ENCODE assay signal across 8 mouse cellular contexts in the genomic region with DNA sequence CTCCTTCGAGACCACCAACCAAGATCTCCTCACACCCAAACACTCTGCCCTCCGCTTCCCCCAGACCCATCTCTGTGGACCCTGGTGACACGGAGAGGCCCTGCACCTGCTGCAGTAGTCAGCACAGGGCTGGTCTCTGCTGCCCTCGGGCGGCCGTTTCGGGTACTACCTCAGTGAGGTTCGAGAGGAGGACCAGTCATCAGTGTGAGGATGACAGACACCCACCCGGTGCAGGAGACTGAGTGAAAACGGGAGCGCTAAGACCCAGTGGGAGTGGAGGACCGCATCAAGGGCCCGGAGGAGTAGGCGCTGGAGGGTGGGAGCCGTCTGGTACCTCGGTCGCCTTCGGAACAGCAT. TPM values are rescaled to one million over a fixed set of nuclear protein-coding genes. Genes with fewer than 3 reads are reported as not detected.
DNase-seq lines count a peak whose midpoint lies in the region; ATAC-seq lines count a peak whose summit lies in the region.

No protein-coding gene starts in this region.

- peak; percentile 86 for ATAC-seq in hindbrain, embryonic 15.5 days (ENCODE audit: low FRiP score, low read depth)

- peak overlapping the region; percentile 95 for H3K27ac ChIP-seq in hindbrain, embryonic 15.5 days (replicated peaks)

- H3K9me3 ChIP-seq in hindbrain, embryonic 15.5 days: no peaks in the 10 kb centered on the region

- peak overlapping the region; percentile 66 for H3K9ac ChIP-seq in hindbrain, embryonic 15.5 days

- peak; percentile 75 for DNase-seq in WW6 (ENCODE audit: low read depth, low spot score)
- DNase-seq in cerebellum, postnatal 36 days: peak; percentile 100
- peak; percentile 99 to 100 for DNase-seq in frontal cortex, postnatal 36 days (ENCODE audit: low spot score in 2 of 2)
- DNase-seq in layer of hippocampus, postnatal 36 days: peak; percentile 99 to 100
- peak; percentile 95 for DNase-seq in lung, postnatal 25 days (ENCODE audit: low spot score)
- peak; percentile 71 for DNase-seq in retina, adult 2 months (ENCODE audit: low read depth, low spot score)
- DNase-seq in thymus, postnatal 25 days: peak; percentile 100

- H3K36me3 ChIP-seq in hindbrain, embryonic 15.5 days: no peaks in the 10 kb centered on the region

- WGBS in hindbrain, embryonic 15.5 days: under 1% methylated on average over 18 of the region's 18 CpGs

- peak overlapping the region; percentile 55 for H3K4me3 ChIP-seq in hindbrain, embryonic 15.5 days

- no peaks in the 10 kb centered on the region for H3K27me3 ChIP-seq in hindbrain, embryonic 15.5 days

- H3K4me2 ChIP-seq in hindbrain, embryonic 15.5 days: peak overlapping the region; percentile 96

- peaks cover 57% of the 10 kb centered on the region for H3K4me1 ChIP-seq in hindbrain, embryonic 15.5 days (replicated peaks)

RNA-seq across cellular contexts. Expression of gene Nfkbil1, which starts 0.8 kb away (rescaled TPM):
- polyA plus RNA-seq in hindbrain, embryonic 15.5 days (2015; fragmentation: Nextera tagmentation; extraction: Ambion mirVana): 10.8 and 12.0 TPM in 2 replicates
- 10 to 100 TPM; 13.3 to 13.6 TPM for total RNA-seq in layer of hippocampus, postnatal 36 days (2021)

RNA-seq across cellular contexts. Expression of gene Atp6v1g2, which starts 2.9 kb away (rescaled TPM):
- polyA plus RNA-seq in hindbrain, embryonic 15.5 days (2015; fragmentation: Nextera tagmentation; extraction: Ambion mirVana): 99.1 and 110 TPM in 2 replicates
- 100 to 1,000 TPM; 602 to 647 TPM for total RNA-seq in layer of hippocampus, postnatal 36 days (2021)

RNA-seq across cellular contexts. Expression of gene Ddx39b, which starts 5.2 kb away (rescaled TPM):
- 361 and 365 TPM in 2 replicates for polyA plus RNA-seq in hindbrain, embryonic 15.5 days (2015; fragmentation: Nextera tagmentation; extraction: Ambion mirVana)
- 100 to 1,000 TPM; 220 to 232 TPM for total RNA-seq in layer of hippocampus, postnatal 36 days (2021)

RNA-seq across cellular contexts. Expression of gene Gm16181, which starts 15.7 kb away (rescaled TPM):
- polyA plus RNA-seq in hindbrain, embryonic 15.5 days (2015; fragmentation: Nextera tagmentation; extraction: Ambion mirVana): 0.43 and 0.55 TPM in 2 replicates
- total RNA-seq in layer of hippocampus, postnatal 36 days (2021): not detected

RNA-seq across cellular contexts. Expression of gene H2-D1, which starts 26.2 kb away (rescaled TPM):
- 118 and 128 TPM in 2 replicates for polyA plus RNA-seq in hindbrain, embryonic 15.5 days (2015; fragmentation: Nextera tagmentation; extraction: Ambion mirVana)
- 10 to 100 TPM; 13.4 to 18.0 TPM for total RNA-seq in layer of hippocampus, postnatal 36 days (2021)

Comparison
In these comparisons a context has a peak if more than half of its experiments do, and no peak if none do; other contexts are left out.
1. Peak in every context shown above with its lines: DNase-seq, ATAC-seq, H3K4me3 ChIP-seq and H3K27ac ChIP-seq.